In the genomic region with DNA sequence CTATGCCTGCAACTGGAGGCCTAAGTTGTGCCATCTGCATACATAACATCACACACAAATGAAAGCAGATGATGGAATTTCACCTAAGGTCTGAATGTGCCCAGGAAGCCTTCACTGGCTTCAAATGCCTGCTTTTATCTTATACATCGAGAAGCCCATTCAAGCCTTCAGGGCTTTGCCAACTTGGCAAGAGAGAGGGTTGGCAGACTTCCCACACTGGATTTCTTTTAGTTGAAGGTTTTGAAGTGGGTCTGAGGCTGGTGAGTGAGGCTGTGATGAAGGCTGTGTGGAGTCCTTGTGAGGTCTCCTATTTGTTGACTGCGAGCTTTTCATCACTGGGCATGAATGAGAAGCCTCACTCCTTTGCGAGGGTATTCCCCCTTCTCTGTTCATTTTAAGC, we compare ENCODE assay signal across 8 mouse cellular contexts.
DNase-seq lines count a peak whose midpoint lies in the region; ATAC-seq and TF ChIP-seq lines count a peak whose summit lies in the region.

No protein-coding gene starts in this region.

- H3K27me3 ChIP-seq in kidney, adult 2 months (replicated peaks; ENCODE audit: control insufficient read depth, insufficient read depth, low read length) = no peaks in the 10 kb centered on the region
- H3K27me3 ChIP-seq in kidney, embryonic 16.5 days (ENCODE audit: insufficient read depth, low read length) = no peaks in the 10 kb centered on the region

- H3K4me3 ChIP-seq in kidney, adult 2 months (ENCODE audit: insufficient read depth, low read depth, low read length) = no peak overlapping the region
- no peak overlapping the region for H3K4me3 ChIP-seq in kidney, embryonic 16.5 days (ENCODE audit: low read length)

- no peaks in the 10 kb centered on the region for H3K36me3 ChIP-seq in kidney, adult 2 months (ENCODE audit: control insufficient read depth, insufficient read depth, low read length)
- H3K36me3 ChIP-seq in kidney, embryonic 16.5 days (ENCODE audit: insufficient read depth, low read length) = no peaks in the 10 kb centered on the region

- H3K4me2 ChIP-seq in kidney, embryonic 16.5 days (replicated peaks; ENCODE audit: low read depth, low read length) = no peak overlapping the region

- no peak overlapping the region for H3K9ac ChIP-seq in kidney, embryonic 16.5 days (replicated peaks; ENCODE audit: low read length)

- H3K4me1 ChIP-seq in kidney, adult 2 months (ENCODE audit: control insufficient read depth, insufficient read depth, low read length) = no peaks in the 10 kb centered on the region
- no peaks in the 10 kb centered on the region for H3K4me1 ChIP-seq in kidney, embryonic 16.5 days (ENCODE audit: insufficient read depth, low read length)

- peak; percentile 39 for DNase-seq in kidney, adult 2 months
- DNase-seq in frontal cortex, postnatal 25 days (ENCODE audit: low spot score in 2 of 2) = peak; percentile 15 to 24
- peak; percentile 10 to 24 for DNase-seq in left cerebral cortex, adult 8-10 months (ENCODE audit: low spot score in 2 of 2)
- peak; percentile 38 for DNase-seq in ovary, postnatal 10 days (ENCODE audit: low spot score)
- DNase-seq in thymus, postnatal 36 days = no peak

- H3K27ac ChIP-seq in kidney, adult 2 months (ENCODE audit: insufficient read depth, low read depth, low read length) = no peak overlapping the region
- H3K27ac ChIP-seq in kidney, embryonic 16.5 days (ENCODE audit: low read length) = no peak overlapping the region

- WGBS in kidney, adult 2 months = 54% methylated on average over 3 of the region's 3 CpGs
- WGBS in kidney, embryonic 16.5 days = 61% methylated on average over 3 of the region's 3 CpGs

- no peak for ATAC-seq in kidney, embryonic 16.5 days (ENCODE audit: low FRiP score, low TSS enrichment)
- ATAC-seq in cerebellum, adult (ENCODE audit: insufficient number of reproducible peaks, low FRiP score, low TSS enrichment) = peak; percentile 40; the same call in 1 of the 2 replicates
- no peak for ATAC-seq in granulocyte monocyte progenitor cell, adult 5-6 weeks (replicated peaks; ENCODE audit: poor library complexity, severe bottlenecking)

- TF ChIP-seq CTCF in kidney, adult 2 months (conservative IDR thresholded peaks at IDR 0.05; ENCODE audit: insufficient read depth, insufficient read length, low read depth, low read length) = no peak

- no peaks in the 10 kb centered on the region for H3K9me3 ChIP-seq in kidney, embryonic 16.5 days (ENCODE audit: low read length)

- TF ChIP-seq POLR2A in kidney, adult 2 months (IDR thresholded peaks at IDR 0.05; ENCODE audit: low read depth, low read length) = no peak

Comparison
In these comparisons a context has a peak if more than half of its experiments do, and no peak if none do; other contexts are left out.
1. DNase-seq: peak in kidney, adult 2 months (single experiment), frontal cortex, postnatal 25 days (2 of 2), left cerebral cortex, adult 8-10 months (2 of 2) and ovary, postnatal 10 days (single experiment); none in thymus, postnatal 36 days (0 of 2).